Mouse (Mus musculus) effector memory CD4-positive, alpha-beta T cell, adult 7 months (primary cell): ENCODE data around the gene Tnfrsf1b. TPM values are rescaled to one million over a fixed set of nuclear protein-coding genes. Genes with fewer than 3 reads are reported as not detected.

Experiments
- polyA plus RNA-seq: library from polyadenylated mRNA; unstranded; fragments of 100-300 nt; shearing (Covaris generic); gene quantifications from one replicate; pipeline ENCODE4 v1.2.1, GENCODE M21; 2017

The Tnfrsf1b gene
- polyA plus RNA-seq = 565 TPM

DNA sequence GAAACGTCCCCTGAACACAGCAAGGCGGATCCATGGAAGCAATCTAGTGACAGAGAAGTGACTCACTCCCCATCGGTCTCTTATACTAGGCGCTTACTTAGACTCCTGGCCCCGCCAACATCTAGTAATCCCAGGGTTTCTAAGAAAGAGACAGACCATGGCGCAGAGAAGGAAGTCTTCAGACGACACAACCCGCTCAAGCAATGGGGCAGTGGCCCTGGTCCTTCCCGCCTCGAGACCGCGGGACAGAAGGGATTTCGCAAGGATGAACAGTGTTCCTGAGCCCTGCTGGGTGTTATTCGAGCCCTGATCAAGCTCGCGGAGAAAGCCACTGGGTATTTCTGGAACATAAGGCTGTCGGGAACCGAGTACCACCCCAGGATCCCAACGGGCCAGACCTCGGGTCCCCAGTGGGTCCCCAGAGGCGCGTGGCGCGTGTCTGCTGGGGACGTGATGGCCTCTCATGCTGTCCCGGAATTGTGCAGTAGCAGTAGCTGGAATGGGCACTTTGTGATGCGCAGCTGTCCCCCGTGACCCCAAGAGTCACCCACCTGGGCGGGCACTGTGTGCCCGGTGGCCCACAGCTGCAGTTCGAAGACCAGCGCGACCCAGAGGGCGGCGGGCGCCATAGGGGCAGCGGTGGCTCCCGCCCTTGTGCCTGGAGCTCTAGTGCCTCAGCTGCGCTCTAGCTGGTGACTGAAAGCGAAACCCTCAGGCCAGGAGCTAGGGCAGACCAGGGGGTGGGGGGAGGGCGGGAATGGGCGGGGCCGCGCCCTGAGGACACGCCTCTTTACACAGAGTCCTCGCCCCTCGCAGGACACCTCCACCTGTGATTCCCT lies at the start of gene Tnfrsf1b:
TSS of gene Tnfrsf1b (minus strand) at position 698 of the 839 bp plus-strand sequence.

GRCm38 (mm10) chr4:145194559-145195162 lies 52.0 kb downstream of the Tnfrsf1b start, which contains the start of gene Vps13d:
TSS of gene Vps13d (minus strand) at chr4:145195005.

Other genes with a start within 250 kb of the Tnfrsf1b start
- 4.5 TPM for gene Vps13d, start 51.9 kb downstream of the Tnfrsf1b start, polyA plus RNA-seq
- gene Tnfrsf8, start 68.3 kb upstream of the Tnfrsf1b start, polyA plus RNA-seq = 0.84 TPM